Mouse (Mus musculus): ENCODE results near the gene Hist1h4i. TPM values are rescaled to one million over a fixed set of nuclear protein-coding genes. Genes with fewer than 3 reads are reported as not detected.

Hist1h4i gene
- polyA plus RNA-seq, 1 experiment from 2014 or later = 18.0 TPM

- H3K4me3 ChIP-seq (ENCODE audit: low read depth, low read length) = peak overlapping the region; percentile 15
- no peak for DNase-seq (ENCODE audit: low spot score)
- WGBS = under 1% methylated on average over 13 of the region's 13 CpGs
- peaks cover 60% of the 10 kb centered on the region for H3K27me3 ChIP-seq (replicated peaks; ENCODE audit: control insufficient read depth, insufficient read depth, low read length)
- peak overlapping the region; percentile 37; the same call in 1 of the 2 replicates for H3K4me2 ChIP-seq (ENCODE audit: low read length)
- H3K36me3 ChIP-seq (ENCODE audit: control insufficient read depth, insufficient read depth, low read length) = no peaks in the 10 kb centered on the region
- no peaks in the 10 kb centered on the region; the same call in 1 of the 2 replicates for H3K9me3 ChIP-seq (replicated peaks; ENCODE audit: control insufficient read depth, low read length)
- no peak overlapping the region for H3K9ac ChIP-seq (ENCODE audit: low read length)
- H3K27ac ChIP-seq (ENCODE audit: low read depth, low read length) = no peak overlapping the region
- ATAC-seq = no peak
- H3K4me1 ChIP-seq (ENCODE audit: control insufficient read depth, insufficient read depth, low read length) = peaks cover 11% of the 10 kb centered on the region; the same call in 1 of the 2 replicates
These were observed 44.3 kb downstream of the Hist1h4i start for GRCm38 (mm10) chr13:21996840-21997185.

- Histone ChIP-seq H3K4me3 (ENCODE audit: low read depth, low read length) (peak overlapping the region; percentile 15), H3K4me2 (ENCODE audit: low read length) (peak overlapping the region; percentile 51; the same call in 1 of the 2 replicates), H3K4me1 (ENCODE audit: control insufficient read depth, insufficient read depth, low read length) (peaks cover 11% of the 10 kb centered on the region; the same call in 1 of the 2 replicates), H3K9me3 (replicated peaks; ENCODE audit: control insufficient read depth, low read length) (no peaks in the 10 kb centered on the region; the same call in 1 of the 2 replicates), H3K36me3 (ENCODE audit: control insufficient read depth, insufficient read depth, low read length) (no peaks in the 10 kb centered on the region), H3K9ac (ENCODE audit: low read length) (no peak overlapping the region), H3K27me3 (replicated peaks; ENCODE audit: control insufficient read depth, insufficient read depth, low read length) (peaks cover 55% of the 10 kb centered on the region), H3K27ac (ENCODE audit: low read depth, low read length) (no peak overlapping the region)
- 3% methylated on average over 12 of the region's 12 CpGs for WGBS
- DNase-seq (ENCODE audit: low spot score) = peak; percentile 59
- no peak for ATAC-seq
These were observed 44.9 kb downstream of the Hist1h4i start for GRCm38 (mm10) chr13:21996101-21996839.

- ATAC-seq = peak; percentile 58; the same call in 1 of the 2 replicates
These were observed 45.7 kb downstream of the Hist1h4i start for GRCm38 (mm10) chr13:21995331-21995914.

GRCm38 (mm10) chr13:21994896-21995295 is 46.3 kb downstream of the Hist1h4i start:
- peaks cover 11% of the 10 kb centered on the region; the same call in 1 of the 2 replicates for H3K4me1 ChIP-seq (ENCODE audit: control insufficient read depth, insufficient read depth, low read length)
- ATAC-seq (no peak), DNase-seq (ENCODE audit: low spot score) (peak; percentile 44)
- no peaks in the 10 kb centered on the region for H3K36me3 ChIP-seq (ENCODE audit: control insufficient read depth, insufficient read depth, low read length)
- H3K4me2 ChIP-seq (ENCODE audit: low read length) = peak overlapping the region; percentile 51
- H3K4me3 ChIP-seq (ENCODE audit: low read depth, low read length) = peak overlapping the region; percentile 22; the same call in 1 of the 2 replicates
- no peak overlapping the region for H3K9ac ChIP-seq (ENCODE audit: low read length)
- H3K9me3 ChIP-seq (replicated peaks; ENCODE audit: control insufficient read depth, low read length) = no peaks in the 10 kb centered on the region; the same call in 1 of the 2 replicates
- WGBS = 4% methylated on average over 8 of the region's 8 CpGs
- H3K27me3 ChIP-seq (replicated peaks; ENCODE audit: control insufficient read depth, insufficient read depth, low read length) = peaks cover 41% of the 10 kb centered on the region
- no peak overlapping the region for H3K27ac ChIP-seq (ENCODE audit: low read depth, low read length)

More at GRCm38 (mm10) chr13:21995331-21995914, 45.7 kb downstream of the Hist1h4i start:
- H3K9me3 ChIP-seq (replicated peaks; ENCODE audit: control insufficient read depth, low read length) = no peaks in the 10 kb centered on the region; the same call in 1 of the 2 replicates
- H3K36me3 ChIP-seq (ENCODE audit: control insufficient read depth, insufficient read depth, low read length) = no peaks in the 10 kb centered on the region
- peak overlapping the region; percentile 51 for H3K4me2 ChIP-seq (ENCODE audit: low read length)
- 1% methylated on average over 21 of the region's 21 CpGs for WGBS
- H3K4me3 ChIP-seq (ENCODE audit: low read depth, low read length) = peak overlapping the region; percentile 22
- H3K9ac ChIP-seq (ENCODE audit: low read length) = no peak overlapping the region
- DNase-seq (ENCODE audit: low spot score) = peak; percentile 46
- peaks cover 11% of the 10 kb centered on the region; the same call in 1 of the 2 replicates for H3K4me1 ChIP-seq (ENCODE audit: control insufficient read depth, insufficient read depth, low read length)
- H3K27ac ChIP-seq (ENCODE audit: low read depth, low read length) = no peak overlapping the region
- H3K27me3 ChIP-seq (replicated peaks; ENCODE audit: control insufficient read depth, insufficient read depth, low read length) = peaks cover 46% of the 10 kb centered on the region

- H3K27me3 ChIP-seq (replicated peaks; ENCODE audit: control insufficient read depth, insufficient read depth, low read length) = peaks cover 34% of the 10 kb centered on the region
- H3K36me3 ChIP-seq (ENCODE audit: control insufficient read depth, insufficient read depth, low read length) = no peaks in the 10 kb centered on the region
- WGBS = 1% methylated on average over 22 of the region's 22 CpGs
- DNase-seq (ENCODE audit: low spot score) (peak; percentile 39), ATAC-seq (no peak)
- H3K4me1 ChIP-seq (ENCODE audit: control insufficient read depth, insufficient read depth, low read length) = peaks cover 11% of the 10 kb centered on the region; the same call in 1 of the 2 replicates
- no peaks in the 10 kb centered on the region; the same call in 1 of the 2 replicates for H3K9me3 ChIP-seq (replicated peaks; ENCODE audit: control insufficient read depth, low read length)
- no peak overlapping the region for H3K4me2 ChIP-seq (ENCODE audit: low read length)
- H3K27ac ChIP-seq (ENCODE audit: low read depth, low read length) = no peak overlapping the region
- no peak overlapping the region for H3K9ac ChIP-seq (ENCODE audit: low read length)
- no peak overlapping the region for H3K4me3 ChIP-seq (ENCODE audit: low read depth, low read length)
These were observed 47.0 kb downstream of the Hist1h4i start for GRCm38 (mm10) chr13:21993957-21994738.

GRCm38 (mm10) chr13:21992550-21992949 is 48.6 kb downstream of the Hist1h4i start:
- no peak overlapping the region for H3K27ac ChIP-seq (ENCODE audit: low read depth, low read length)
- H3K27me3 ChIP-seq (replicated peaks; ENCODE audit: control insufficient read depth, insufficient read depth, low read length) = peaks cover 18% of the 10 kb centered on the region
- no peaks in the 10 kb centered on the region for H3K36me3 ChIP-seq (ENCODE audit: control insufficient read depth, insufficient read depth, low read length)
- H3K9ac ChIP-seq (ENCODE audit: low read length) = no peak overlapping the region
- WGBS = 86% methylated on average over 5 of the region's 5 CpGs
- no peak overlapping the region for H3K4me3 ChIP-seq (ENCODE audit: low read depth, low read length)
- ATAC-seq (no peak), DNase-seq (ENCODE audit: low spot score) (no peak)
- peaks cover 11% of the 10 kb centered on the region; the same call in 1 of the 2 replicates for H3K4me1 ChIP-seq (ENCODE audit: control insufficient read depth, insufficient read depth, low read length)
- H3K4me2 ChIP-seq (ENCODE audit: low read length) = no peak overlapping the region
- H3K9me3 ChIP-seq (replicated peaks; ENCODE audit: control insufficient read depth, low read length) = no peaks in the 10 kb centered on the region; the same call in 1 of the 2 replicates

Small RNA genes within 50 kb of the gene (microRNA-seq; reads per million reads assigned to microRNA genes)
- not detected for gene Gm26300
- not detected for gene Gm44390
- gene Gm44486 = not detected

Other genes with a start within 250 kb of the Hist1h4i start
- gene Hist1h2bq, start 231.2 kb downstream of the Hist1h4i start, polyA plus RNA-seq (2014; fragmentation: Nextera tagmentation; extraction: Ambion mirVana) = 9.2 and 17.1 TPM in 2 replicates
- gene Hist1h2ao, start 230.9 kb downstream of the Hist1h4i start, polyA plus RNA-seq (2014; fragmentation: Nextera tagmentation; extraction: Ambion mirVana) = not detected in 2 replicates
- gene Hist1h4m, start 229.6 kb downstream of the Hist1h4i start, polyA plus RNA-seq (2014; fragmentation: Nextera tagmentation; extraction: Ambion mirVana) = not detected in 2 replicates
- gene Hist1h4n, start 209.2 kb downstream of the Hist1h4i start, polyA plus RNA-seq (2014; fragmentation: Nextera tagmentation; extraction: Ambion mirVana) = 4.6 and 16.7 TPM in 2 replicates
- gene Hist1h2ap, start 207.9 kb downstream of the Hist1h4i start, polyA plus RNA-seq (2014; fragmentation: Nextera tagmentation; extraction: Ambion mirVana) = 2,010 and 3,186 TPM in 2 replicates
- 9.4 and 17.8 TPM in 2 replicates for gene Hist1h2br, start 207.6 kb downstream of the Hist1h4i start, polyA plus RNA-seq (2014; fragmentation: Nextera tagmentation; extraction: Ambion mirVana)
- 28.3 and 34.9 TPM in 2 replicates for gene Zfp184, start 96.3 kb downstream of the Hist1h4i start, polyA plus RNA-seq (2014; fragmentation: Nextera tagmentation; extraction: Ambion mirVana)
- 0.14 TPM in 1 of 2 replicates, not detected in the other for gene Pom121l2, start 60.2 kb downstream of the Hist1h4i start, polyA plus RNA-seq (2014; fragmentation: Nextera tagmentation; extraction: Ambion mirVana)
- 0.10 TPM in 1 of 2 replicates, not detected in the other for gene Prss16, start 31.6 kb downstream of the Hist1h4i start, polyA plus RNA-seq (2014; fragmentation: Nextera tagmentation; extraction: Ambion mirVana)
- gene Hist1h2ah, start 5.8 kb downstream of the Hist1h4i start, polyA plus RNA-seq (2014; fragmentation: Nextera tagmentation; extraction: Ambion mirVana) = 4.8 and 8.3 TPM in 2 replicates
- gene Hist1h2bk, start 5.5 kb downstream of the Hist1h4i start, polyA plus RNA-seq (2014; fragmentation: Nextera tagmentation; extraction: Ambion mirVana) = 2.5 and 3.5 TPM in 2 replicates
- 20.4 and 37.4 TPM in 2 replicates for gene Hist1h2ag, start 1.6 kb upstream of the Hist1h4i start, polyA plus RNA-seq (2014; fragmentation: Nextera tagmentation; extraction: Ambion mirVana)
- gene Hist1h2bj, start 1.9 kb upstream of the Hist1h4i start, polyA plus RNA-seq (2014; fragmentation: Nextera tagmentation; extraction: Ambion mirVana) = 3.0 and 7.0 TPM in 2 replicates
- gene Vmn1r188, start 43.1 kb upstream of the Hist1h4i start, polyA plus RNA-seq (2014; fragmentation: Nextera tagmentation; extraction: Ambion mirVana) = not detected in 2 replicates
- gene Vmn1r189, start 64.5 kb upstream of the Hist1h4i start, polyA plus RNA-seq (2014; fragmentation: Nextera tagmentation; extraction: Ambion mirVana) = not detected in 2 replicates
- not detected in 2 replicates for gene Vmn1r191, start 142.6 kb upstream of the Hist1h4i start, polyA plus RNA-seq (2014; fragmentation: Nextera tagmentation; extraction: Ambion mirVana)
- gene Vmn1r192, start 149.8 kb upstream of the Hist1h4i start, polyA plus RNA-seq (2014; fragmentation: Nextera tagmentation; extraction: Ambion mirVana) = not detected in 2 replicates
- gene Vmn1r193, start 181.8 kb upstream of the Hist1h4i start, polyA plus RNA-seq (2014; fragmentation: Nextera tagmentation; extraction: Ambion mirVana) = not detected in 2 replicates
- gene Vmn1r194, start 202.9 kb upstream of the Hist1h4i start, polyA plus RNA-seq (2014; fragmentation: Nextera tagmentation; extraction: Ambion mirVana) = not detected in 2 replicates
- gene Vmn1r195, start 229.2 kb upstream of the Hist1h4i start, polyA plus RNA-seq (2014; fragmentation: Nextera tagmentation; extraction: Ambion mirVana) = not detected in 2 replicates
- not detected in 2 replicates for gene Vmn1r196, start 248.6 kb upstream of the Hist1h4i start, polyA plus RNA-seq (2014; fragmentation: Nextera tagmentation; extraction: Ambion mirVana)

Measured in forebrain, embryonic 14.5 days (tissue).